Mouse (Mus musculus) heart, postnatal 4 days (tissue): ENCODE results near the gene Cntn5. TPM values are rescaled to one million over a fixed set of nuclear protein-coding genes. Genes with fewer than 3 reads are reported as not detected.

Source experiments
- DNase-seq: peaks from one replicate; pipeline ENCODE4 v3.0.0; 2021
- total RNA-seq, 2 experiments: library from RNA; stranded (reverse); gene quantifications; 2 replicates each; pipeline ENCODE4 v1.2.3; 2021

Cntn5 gene
- total RNA-seq, 2 experiments from 2014 or later = 0.10 to 0.16 TPM

- no peak for DNase-seq
These were observed 1018.4 kb downstream of the Cntn5 start for GRCm38 (mm10) chr9:9886210-9886609.

GRCm38 (mm10) chr9:9882779-9883383, 1021.7 kb downstream of the Cntn5 start:
- DNase-seq = peak; percentile 35

- DNase-seq = no peak
These were observed 1032.2 kb downstream of the Cntn5 start for GRCm38 (mm10) chr9:9872112-9873035.

GRCm38 (mm10) chr9:9860631-9861030, 1043.9 kb downstream of the Cntn5 start:
- DNase-seq = no peak

GRCm38 (mm10) chr9:9859323-9859722, 1045.3 kb downstream of the Cntn5 start:
- DNase-seq = no peak

- no peak for DNase-seq
These were observed 1049.8 kb downstream of the Cntn5 start for GRCm38 (mm10) chr9:9854791-9855190.

- DNase-seq = no peak
These were observed 1074.3 kb downstream of the Cntn5 start for GRCm38 (mm10) chr9:9830231-9830630.

- no peak for DNase-seq
These were observed 1084.6 kb downstream of the Cntn5 start for GRCm38 (mm10) chr9:9819963-9820362.

- DNase-seq = no peak
These were observed 1087.1 kb downstream of the Cntn5 start for GRCm38 (mm10) chr9:9817477-9817876.

GRCm38 (mm10) chr9:9799546-9799945, 1105.0 kb downstream of the Cntn5 start:
- no peak for DNase-seq

- DNase-seq = no peak
These were observed 1120.9 kb downstream of the Cntn5 start for GRCm38 (mm10) chr9:9783680-9784079.

GRCm38 (mm10) chr9:9781157-9781884, 1123.3 kb downstream of the Cntn5 start:
- no peak for DNase-seq

- no peak for DNase-seq
These were observed 1124.9 kb downstream of the Cntn5 start for GRCm38 (mm10) chr9:9779646-9780045.

- DNase-seq = no peak
These were observed 1133.8 kb downstream of the Cntn5 start for GRCm38 (mm10) chr9:9770777-9771176.

GRCm38 (mm10) chr9:9769659-9770058, 1134.9 kb downstream of the Cntn5 start:
- DNase-seq = no peak

GRCm38 (mm10) chr9:9718145-9718544, 1186.4 kb downstream of the Cntn5 start:
- DNase-seq = no peak

GRCm38 (mm10) chr9:9708671-9709070, 1195.9 kb downstream of the Cntn5 start:
- DNase-seq = no peak

GRCm38 (mm10) chr9:9707766-9708165, 1196.8 kb downstream of the Cntn5 start:
- DNase-seq = no peak

GRCm38 (mm10) chr9:9705180-9705579, 1199.4 kb downstream of the Cntn5 start:
- DNase-seq = no peak

- DNase-seq = no peak
These were observed 1207.9 kb downstream of the Cntn5 start for GRCm38 (mm10) chr9:9696636-9697035.

GRCm38 (mm10) chr9:9682348-9682884, 1222.2 kb downstream of the Cntn5 start:
- DNase-seq = no peak

GRCm38 (mm10) chr9:9676078-9676477, 1228.5 kb downstream of the Cntn5 start:
- no peak for DNase-seq

GRCm38 (mm10) chr9:9674531-9674930, 1230.0 kb downstream of the Cntn5 start:
- DNase-seq = no peak
